Mouse (Mus musculus) sigmoid colon, adult 10 weeks (tissue): ENCODE measurements around the gene Gm49358. TPM values are rescaled to one million over a fixed set of nuclear protein-coding genes. Genes with fewer than 3 reads are reported as not detected.

Experiments
- polyA plus RNA-seq: library from polyadenylated mRNA; stranded (reverse); fragments of 350-450 nt; fragmentation: Illumina TruSeq; extraction: RNeasy Lipid Tissue Mini Kit (QIAGEN cat#74804); gene quantifications from one replicate; pipeline ENCODE4 v1.2.3, GENCODE M21; 2014; ENCODE audit warnings: low read depth, low replicate concordance

Gm49358 gene
- polyA plus RNA-seq = 3.0 TPM

GRCm38 (mm10) chr10:86763672-86764071 lies at the start of gene Gm49358:
Gene Gm49358, plus strand, starts transcription at chr10:86763972.

GRCm38 (mm10) chr10:86778398-86779116 lies 14.8 kb downstream of the Gm49358 start, which contains the start of gene Nt5dc3:
Gene Nt5dc3, plus strand, starts transcription at chr10:86779005.

Other genes with a start within 250 kb of the Gm49358 start
- 1,208 TPM for gene Hsp90b1, start 58.5 kb upstream of the Gm49358 start, polyA plus RNA-seq
- 3.0 TPM for gene Ttc41, start 58.2 kb upstream of the Gm49358 start, polyA plus RNA-seq
- 4.3 TPM for gene Nt5dc3, start 15.0 kb downstream of the Gm49358 start, polyA plus RNA-seq
- 0.25 TPM for gene Stab2, start 244.1 kb downstream of the Gm49358 start, polyA plus RNA-seq